Mouse (Mus musculus) common myeloid progenitor, adult 5-6 weeks (primary cell): ENCODE measurements around the gene Rassf1. TPM values are rescaled to one million over a fixed set of nuclear protein-coding genes. Genes with fewer than 3 reads are reported as not detected.

ENCODE experiments used
- ATAC-seq: replicated peaks from 2 replicates; pipeline ENCODE4 v1.8.0; 2016; ENCODE audit warnings: low read depth, mild to moderate bottlenecking, moderate TSS enrichment, inconsistent platforms; ENCODE audit not compliant: poor library complexity, severe bottlenecking
- total RNA-seq: library from RNA; stranded (forward); fragments of 200-1000, 187-1606 nt; gene quantifications from 2 replicates; pipeline ENCODE4 v1.2.3, GENCODE M21; 2017

Gene Rassf1
- total RNA-seq, 1 experiment from 2014 or later: 29.3 TPM

DNA sequence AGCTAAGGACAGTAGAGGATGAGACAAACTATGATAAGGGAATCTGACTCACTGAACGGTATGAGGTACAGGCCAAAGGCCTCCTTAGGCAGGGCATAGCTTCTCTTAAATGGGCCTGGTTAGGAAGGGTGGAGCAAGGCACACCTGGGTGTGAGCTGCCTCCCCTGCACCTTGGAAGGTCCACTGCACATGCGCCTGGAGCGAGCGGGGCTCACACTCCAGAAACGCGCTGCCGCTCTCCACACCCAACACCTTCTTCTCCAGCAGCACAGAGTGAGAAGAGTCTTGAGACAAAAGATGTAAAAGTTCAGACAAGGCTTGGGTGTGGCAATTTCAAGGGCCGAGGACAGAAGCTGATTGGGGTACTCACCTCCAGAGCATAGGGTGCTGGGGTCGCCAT is 48.1 kb downstream of the Rassf1 start:
- no peak for ATAC-seq

DNA sequence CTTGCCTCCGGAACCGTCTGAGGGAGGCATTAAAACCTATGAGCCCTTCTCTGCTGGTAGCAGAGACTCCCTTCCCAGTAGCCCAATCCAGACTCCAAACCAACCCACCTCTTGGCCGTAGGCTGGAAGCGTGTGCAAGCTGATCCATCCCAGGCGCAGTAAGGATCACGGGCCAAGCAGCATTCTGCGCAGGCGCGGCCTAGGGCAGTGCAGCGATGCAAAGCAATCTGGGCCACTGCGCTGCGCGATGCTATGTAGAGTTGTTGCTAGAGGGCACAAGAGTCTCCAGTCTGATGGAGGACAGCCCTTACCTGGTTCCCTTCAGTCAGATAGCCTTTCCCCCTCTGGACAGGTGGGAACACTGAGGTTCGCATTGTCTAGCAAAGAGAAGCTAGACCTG is 48.5 kb downstream of the Rassf1 start:
- ATAC-seq: no peak

DNA sequence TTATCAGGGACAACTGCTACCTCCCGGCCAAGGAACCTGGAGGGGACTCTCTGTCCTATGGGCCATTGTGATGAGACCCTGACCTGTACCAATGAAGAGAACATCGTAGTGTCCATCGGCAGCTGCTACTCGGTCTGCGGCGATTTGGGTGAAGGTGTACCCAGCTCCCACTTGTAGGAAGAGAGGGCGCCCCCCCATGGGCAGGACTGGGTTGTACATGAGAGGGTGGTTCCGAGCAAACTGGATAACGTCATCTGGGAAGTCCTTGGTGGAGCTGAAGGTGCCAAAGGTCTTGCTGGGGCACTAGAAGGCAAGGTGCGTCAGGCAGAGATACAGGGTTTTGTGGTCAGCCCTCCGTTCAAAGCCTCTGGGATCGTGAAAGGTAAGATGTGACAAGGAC is 49.4 kb downstream of the Rassf1 start:
- ATAC-seq: no peak

DNA sequence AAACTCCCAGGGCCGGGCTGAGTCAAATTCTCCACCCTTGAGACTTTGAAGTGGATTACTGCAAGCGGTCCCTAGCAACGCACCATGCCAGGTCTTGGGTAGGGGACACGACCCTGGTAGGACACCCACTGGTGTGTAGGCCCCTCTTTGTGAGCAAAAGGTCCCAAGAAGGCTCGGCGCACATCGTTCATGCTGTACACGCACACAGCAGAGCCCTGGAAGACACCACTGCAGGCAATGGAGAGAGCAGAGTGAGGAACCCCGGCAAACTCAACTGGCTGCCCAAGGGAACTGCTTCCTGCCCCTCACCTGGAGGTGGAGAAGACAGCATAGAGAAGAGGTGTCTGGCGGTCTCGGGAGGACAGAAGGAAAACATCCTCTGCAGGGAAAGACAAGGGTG is 49.9 kb downstream of the Rassf1 start:
- no peak for ATAC-seq

DNA sequence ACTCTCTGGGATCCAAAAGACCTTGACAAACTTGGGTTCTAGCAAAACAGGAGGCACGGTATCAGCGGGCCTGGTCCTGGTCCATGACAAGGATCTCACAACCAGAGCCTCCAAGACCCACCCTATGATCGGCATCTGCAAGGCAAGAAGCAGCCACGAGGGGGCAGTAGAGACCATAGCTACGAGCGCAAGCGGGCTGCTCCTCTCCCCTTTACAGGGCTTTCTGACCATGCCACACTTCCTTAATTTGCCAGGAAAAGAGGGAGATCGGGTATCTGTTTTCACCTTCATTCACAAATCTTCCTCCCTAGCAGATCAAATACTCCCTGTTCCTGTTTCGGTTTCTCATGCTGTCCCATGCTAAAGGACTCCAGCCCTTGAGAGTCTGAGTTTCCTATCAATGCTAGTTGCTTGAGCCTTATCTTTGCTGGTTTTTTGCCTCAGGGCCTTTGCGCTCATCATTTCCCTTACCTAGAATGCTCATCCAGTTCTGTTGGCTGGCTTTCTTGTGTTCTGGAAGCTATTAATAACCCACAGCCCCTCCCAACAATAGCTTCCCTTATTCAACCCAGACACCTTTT is 50.8 kb downstream of the Rassf1 start:
- peak; percentile 87 for ATAC-seq

DNA sequence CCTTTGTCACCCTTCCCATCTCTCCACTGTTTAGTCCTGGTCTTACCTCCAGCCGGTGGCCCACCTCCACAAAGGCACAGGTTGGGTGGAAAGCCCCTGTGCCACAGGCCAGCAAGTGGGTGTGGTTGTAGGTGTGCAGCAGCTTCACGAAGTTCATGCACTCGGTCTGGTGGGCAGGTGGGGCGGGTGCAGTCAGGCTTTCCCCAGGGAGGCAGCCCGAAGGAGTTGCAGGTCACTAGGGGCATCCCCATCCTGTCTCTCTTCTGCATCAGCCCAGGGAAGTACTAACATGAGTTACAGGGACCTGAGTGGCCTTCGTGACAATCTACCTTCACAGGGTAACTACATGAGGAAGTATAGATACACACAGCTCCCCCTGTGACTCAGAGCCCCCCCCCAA is 51.9 kb downstream of the Rassf1 start:
- no peak for ATAC-seq

DNA sequence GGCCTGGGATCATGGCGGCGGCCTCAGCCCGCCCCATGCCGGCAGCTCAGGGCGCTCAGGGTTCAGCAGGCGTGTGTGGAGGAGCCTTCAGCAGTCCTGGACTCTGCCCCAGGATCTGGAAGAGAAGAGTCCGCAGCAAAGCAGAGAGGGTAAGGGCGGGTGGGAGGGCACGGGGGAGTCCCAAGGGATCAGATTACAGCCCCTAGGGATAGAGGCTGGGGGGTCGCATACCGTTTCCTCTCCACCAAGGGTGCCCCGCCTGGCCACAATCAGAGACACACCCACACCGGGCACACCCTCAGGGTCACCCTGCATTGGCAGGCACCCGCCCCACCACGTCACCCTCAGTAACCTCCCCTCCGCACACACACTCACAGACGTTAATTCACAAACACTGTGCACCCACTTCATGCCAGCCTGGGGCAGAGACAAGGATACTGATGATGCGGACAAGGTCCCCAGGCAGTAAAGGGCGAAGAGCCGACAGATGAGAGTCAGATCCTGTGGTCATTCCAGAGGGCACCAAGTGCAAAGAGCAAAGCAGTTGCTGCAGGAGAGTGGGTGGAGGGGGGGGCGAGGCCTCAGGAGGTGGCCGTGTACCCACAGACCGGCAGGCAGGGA is 53.8 kb downstream of the Rassf1 start:
- no peak for ATAC-seq

DNA sequence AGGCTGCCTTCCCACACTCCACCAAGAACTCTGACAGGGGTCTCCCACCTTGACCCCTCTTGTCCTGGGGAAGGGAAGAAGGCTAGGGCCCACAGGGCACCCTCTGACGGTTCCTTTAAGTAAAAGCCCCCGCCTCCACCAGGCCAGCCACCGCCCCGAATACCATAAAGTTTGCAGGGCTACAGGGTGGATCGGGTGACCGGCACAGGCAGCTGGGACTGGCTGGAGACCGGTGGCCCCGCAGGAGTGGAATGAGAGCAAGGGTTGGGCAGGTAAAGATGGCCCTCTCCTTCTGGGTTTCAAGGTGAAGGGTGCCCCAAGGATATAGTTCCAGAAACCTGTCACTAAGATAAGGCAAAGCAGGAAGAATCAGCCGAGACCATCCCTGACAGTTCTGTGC is 55.2 kb downstream of the Rassf1 start:
- no peak for ATAC-seq

DNA sequence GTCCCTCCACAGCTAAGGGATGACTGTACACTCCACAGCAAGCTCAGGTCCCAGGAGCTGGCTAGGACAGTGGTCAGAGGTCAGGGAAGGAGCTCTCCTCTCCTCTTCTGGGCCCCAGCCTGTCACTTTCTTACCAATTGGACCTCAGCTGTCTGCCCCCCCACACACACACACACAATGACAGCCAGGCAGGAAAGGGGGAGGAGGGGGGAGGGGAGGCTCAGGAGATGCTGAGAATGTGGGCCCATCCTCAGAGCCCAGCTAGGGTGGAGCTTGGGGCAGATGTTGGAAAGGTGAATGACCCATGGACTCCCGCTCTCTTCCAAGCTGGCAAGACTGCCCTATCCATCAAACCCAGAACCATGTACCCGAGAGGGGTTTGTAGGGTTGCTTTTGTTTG is 55.7 kb downstream of the Rassf1 start:
- ATAC-seq: no peak

DNA sequence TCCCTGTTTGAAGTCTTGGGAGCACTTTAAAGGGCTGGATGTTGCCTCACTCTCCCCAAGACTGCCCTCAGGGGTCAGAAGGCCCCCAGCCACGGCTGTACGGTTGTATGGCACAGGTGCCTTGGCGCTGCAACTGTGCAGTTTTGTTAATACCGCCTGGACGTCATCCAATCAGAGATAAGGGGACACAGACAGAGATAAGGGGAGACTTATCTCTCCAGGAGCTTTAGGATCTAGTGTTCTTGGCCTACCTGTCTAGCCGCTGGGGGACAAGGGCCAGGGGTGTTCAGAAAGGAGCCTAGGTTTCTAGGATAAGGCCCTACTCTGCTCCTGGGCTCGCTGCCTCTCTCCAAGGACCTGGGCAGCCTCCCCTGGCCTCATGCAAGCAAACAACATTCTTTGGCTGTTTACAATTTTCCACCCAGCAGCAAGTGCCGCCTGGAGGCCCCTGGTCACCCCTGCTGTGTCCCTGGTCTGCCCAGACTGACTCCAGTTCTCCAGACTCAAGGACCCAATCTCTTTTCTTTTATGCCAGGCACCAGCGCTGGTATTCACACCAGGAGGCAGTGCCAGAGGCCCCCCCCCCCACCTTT is 56.4 kb downstream of the Rassf1 start:
- ATAC-seq: no peak

DNA sequence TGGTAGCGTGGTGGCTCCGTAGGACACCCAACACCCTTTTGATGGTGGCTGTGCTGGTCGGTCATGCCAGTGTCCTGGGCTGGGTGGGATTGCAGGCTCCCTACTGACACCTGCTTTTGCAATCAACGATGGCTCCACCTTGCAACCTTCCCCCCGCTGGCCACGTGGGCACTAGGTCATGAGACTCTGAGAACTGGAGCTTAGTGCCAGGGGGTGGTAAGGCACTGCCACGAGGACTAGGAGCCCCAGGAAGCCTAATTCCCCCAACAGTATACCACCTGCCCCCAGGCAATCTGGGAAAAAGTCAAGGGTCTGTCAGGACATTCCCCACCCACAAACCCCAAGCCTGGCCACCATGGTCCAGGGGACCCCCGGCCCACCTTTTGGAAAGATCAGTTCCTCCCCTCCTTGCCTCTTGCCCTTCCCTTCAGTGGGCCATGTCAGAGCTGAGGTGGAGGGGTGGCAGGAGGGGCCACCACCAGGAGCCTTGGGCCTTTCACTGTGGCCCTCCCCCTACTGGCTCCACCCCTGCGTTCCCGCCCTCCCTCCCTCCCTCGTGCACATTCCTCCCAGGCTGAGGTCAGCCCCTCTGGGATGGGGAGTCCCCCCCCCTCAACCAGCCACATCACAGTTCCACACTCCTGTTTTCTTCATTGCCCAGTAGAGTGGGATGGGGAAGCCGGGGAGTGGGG is 57.5 kb downstream of the Rassf1 start, which contains the start of gene Sema3b:
Gene Sema3b (minus strand): TSS at position 489 of the 692 bp plus-strand sequence.
- no peak for ATAC-seq

DNA sequence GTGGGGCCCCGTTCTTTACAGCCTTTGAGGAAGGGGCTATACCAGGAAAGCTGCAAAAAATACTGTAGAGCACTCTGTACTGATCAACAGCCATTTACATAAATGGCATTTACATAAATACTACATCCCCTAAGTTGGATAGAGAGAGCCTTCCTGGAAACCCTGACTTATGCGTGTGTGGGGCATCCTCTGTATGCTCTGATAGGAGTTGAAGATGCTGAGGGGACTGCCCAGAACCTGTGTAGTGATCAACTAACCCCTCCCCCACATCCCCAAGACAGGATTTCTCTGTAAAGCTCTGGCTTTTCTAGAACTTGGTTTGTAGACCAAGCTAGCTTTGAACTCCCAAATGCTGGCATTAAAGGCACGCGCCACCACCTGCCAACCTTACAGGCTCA is 58.1 kb downstream of the Rassf1 start:
- ATAC-seq: no peak

DNA sequence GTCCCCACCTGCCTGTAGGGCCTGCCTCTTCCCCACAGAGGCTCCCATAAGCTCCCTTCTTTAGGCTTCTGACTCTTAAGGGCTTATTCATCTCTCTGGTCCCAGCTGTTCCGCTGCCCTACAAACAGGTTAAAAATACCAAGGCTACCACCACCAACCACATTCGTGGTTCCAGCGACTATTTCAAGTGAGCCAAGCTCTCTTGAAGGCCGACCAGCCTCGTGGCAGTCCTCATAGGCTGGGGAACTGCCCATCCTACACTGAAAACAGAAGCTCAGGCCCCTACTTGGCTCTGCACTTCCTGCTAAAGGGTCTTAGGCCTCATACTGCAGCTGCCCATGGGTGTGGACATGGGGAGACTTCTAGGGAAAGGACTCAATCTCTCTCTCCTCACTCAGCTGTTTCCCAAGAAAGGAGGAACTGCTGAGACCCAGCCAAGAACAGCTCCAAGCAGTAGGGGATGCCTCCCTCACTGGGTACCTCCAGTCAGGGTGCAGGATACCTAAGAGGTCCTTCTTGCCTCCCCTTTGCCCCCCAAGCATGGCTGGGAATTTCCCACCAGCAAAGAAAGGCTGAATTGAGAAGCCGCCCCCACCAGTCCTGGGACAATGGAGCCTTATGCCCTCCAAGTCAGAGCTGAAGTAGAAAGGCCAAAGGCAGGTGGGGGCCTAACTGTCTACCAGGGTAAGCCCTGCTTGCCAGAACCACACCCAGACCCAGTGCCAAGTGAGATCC is 60.3 kb downstream of the Rassf1 start:
- ATAC-seq: peak; percentile 6; the same call in 1 of the 2 replicates

Other genes with a start within 250 kb of the Rassf1 start
- 8.1 and 16.1 TPM in 2 replicates for gene Hemk1, start 213.2 kb upstream of the Rassf1 start, total RNA-seq
- 0.23 and 0.44 TPM in 2 replicates for gene 6430571L13Rik, start 211.0 kb upstream of the Rassf1 start, total RNA-seq
- 0.19 and 0.37 TPM in 2 replicates for gene Cacna2d2, start 151.9 kb upstream of the Rassf1 start, total RNA-seq
- gene Tmem115, start 17.6 kb upstream of the Rassf1 start, total RNA-seq: 15.1 and 17.2 TPM in 2 replicates
- gene Cyb561d2, start 9.4 kb upstream of the Rassf1 start, total RNA-seq: 13.7 and 33.9 TPM in 2 replicates
- gene Nprl2, start 9.3 kb upstream of the Rassf1 start, total RNA-seq: 12.8 and 15.2 TPM in 2 replicates
- not detected in 2 replicates for gene Zmynd10, start 4.3 kb upstream of the Rassf1 start, total RNA-seq
- 11.8 and 14.8 TPM in 2 replicates for gene Tusc2, start 11.7 kb downstream of the Rassf1 start, total RNA-seq
- gene Hyal2, start 16.4 kb downstream of the Rassf1 start, total RNA-seq: 6.9 and 7.2 TPM in 2 replicates
- gene Hyal1, start 25.4 kb downstream of the Rassf1 start, total RNA-seq: 0.53 and 1.2 TPM in 2 replicates
- gene Naa80, start 27.3 kb downstream of the Rassf1 start, total RNA-seq: 13.3 TPM in 2 replicates
- 0.87 and 3.9 TPM in 2 replicates for gene Hyal3, start 29.3 kb downstream of the Rassf1 start, total RNA-seq
- 59.3 and 59.7 TPM in 2 replicates for gene Ifrd2, start 36.1 kb downstream of the Rassf1 start, total RNA-seq
- not detected in 2 replicates for gene Sema3b, start 57.7 kb downstream of the Rassf1 start, total RNA-seq
- 319 and 345 TPM in 2 replicates for gene Gnai2, start 83.8 kb downstream of the Rassf1 start, total RNA-seq
- gene Slc38a3, start 118.0 kb downstream of the Rassf1 start, total RNA-seq: not detected in 2 replicates
- not detected in 2 replicates for gene Gnat1, start 128.2 kb downstream of the Rassf1 start, total RNA-seq
- gene Sema3f, start 158.9 kb downstream of the Rassf1 start, total RNA-seq: 0.23 TPM in 1 of 2 replicates, not detected in the other
- gene Rbm5, start 219.4 kb downstream of the Rassf1 start, total RNA-seq: 188 and 222 TPM in 2 replicates